Mouse (Mus musculus): Measurements from ENCODE around the gene Mamld1. TPM values are rescaled to one million over a fixed set of nuclear protein-coding genes. Genes with fewer than 3 reads are reported as not detected.

The Mamld1 gene
- total and polyA plus RNA-seq, 3 experiments = not detected

DNA sequence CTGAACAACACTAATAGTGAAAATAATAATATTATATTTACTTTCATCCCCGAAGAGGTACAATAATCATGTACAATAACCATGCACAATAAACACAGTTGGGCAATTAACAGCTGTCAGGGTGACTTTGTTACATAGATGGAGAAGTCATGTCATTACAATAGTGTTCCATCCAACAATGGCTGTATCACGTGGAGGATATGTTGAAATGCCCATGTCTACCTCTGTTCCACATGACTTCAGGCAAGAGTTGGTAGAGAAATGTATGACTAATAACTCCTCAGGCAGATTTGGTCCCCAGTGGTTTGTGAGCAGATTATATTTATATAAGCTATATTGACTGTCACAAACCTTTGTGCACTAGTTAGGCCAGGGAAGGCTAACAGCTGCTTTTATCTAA, 154.7 kb downstream of the Mamld1 start:
- no peak overlapping the region for H3K27ac ChIP-seq (ENCODE audit: control insufficient read depth, low read depth, low read length)
- H3K9ac ChIP-seq (ENCODE audit: control insufficient read depth, low read depth, low read length, poor library complexity, severe bottlenecking) = no peak overlapping the region
- H3K4me1 ChIP-seq (ENCODE audit: control insufficient read depth in 1 of 2, insufficient read depth in 2 of 2, low read length in 2 of 2) = peaks cover 0 to 3% of the 10 kb centered on the region in 2 experiments; a peak in 2 of 4 replicates
- H3K27me3 ChIP-seq (ENCODE audit: control insufficient read depth in 1 of 2, insufficient read depth in 2 of 2, low read length in 2 of 2) = no peaks in the 10 kb centered on the region
- no peak overlapping the region for H3K4me3 ChIP-seq (ENCODE audit: control insufficient read depth in 1 of 2, insufficient read depth in 1 of 2, low read depth in 2 of 2, low read length in 2 of 2)
- no peaks in the 10 kb centered on the region for H3K79me2 ChIP-seq (ENCODE audit: control insufficient read depth, insufficient read depth, low read length, poor library complexity)
- TF ChIP-seq NRF1 (IDR thresholded peaks at IDR 0.05; ENCODE audit: insufficient read depth, low read depth, low read length, poor library complexity, severe bottlenecking) = no peak
- TF ChIP-seq UBTF (IDR thresholded peaks at IDR 0.05; ENCODE audit: borderline replicate concordance, insufficient read depth, low read depth, low read length) = no peak
- no peak for TF ChIP-seq NELFE (IDR thresholded peaks at IDR 0.05; ENCODE audit: low read depth, low read length)
- no peak for TF ChIP-seq ELF1 (IDR thresholded peaks at IDR 0.05; ENCODE audit: low read depth, low read length)
- no peak for TF ChIP-seq SIN3A (IDR thresholded peaks at IDR 0.05; ENCODE audit: low read length)
- no peak for TF ChIP-seq POLR2AphosphoS2 (IDR thresholded peaks at IDR 0.05; ENCODE audit: low read length)
- no peak for TF ChIP-seq RCOR1 (IDR thresholded peaks at IDR 0.05; ENCODE audit: low read depth, low read length)
- no peak for TF ChIP-seq EP300 (IDR thresholded peaks at IDR 0.05; ENCODE audit: low read depth in 1 of 2, low read length in 2 of 2)
- no peak for TF ChIP-seq MXI1 (IDR thresholded peaks at IDR 0.05; ENCODE audit: low read depth, low read length)
- TF ChIP-seq MYC (IDR thresholded peaks at IDR 0.05; ENCODE audit: low read depth, low read length) = no peak
- TF ChIP-seq MYB (IDR thresholded peaks at IDR 0.05; ENCODE audit: low read depth, low read length) = no peak
- TF ChIP-seq ETS1 (IDR thresholded peaks at IDR 0.05; ENCODE audit: low read depth, low read length) = no peak
- TF ChIP-seq GATA1 (IDR thresholded peaks at IDR 0.05; ENCODE audit: low read depth, low read length) = no peak
- no peak for TF ChIP-seq KAT2A (conservative IDR thresholded peaks at IDR 0.05; ENCODE audit: low read depth, low read length)
- TF ChIP-seq MAFK (IDR thresholded peaks at IDR 0.05; ENCODE audit: borderline replicate concordance, low read depth, low read length) = no peak
- TF ChIP-seq TCF12 (IDR thresholded peaks at IDR 0.05; ENCODE audit: low read depth, low read length) = no peak
- TF ChIP-seq JUND (IDR thresholded peaks at IDR 0.05; ENCODE audit: low read depth, low read length) = no peak
- no peaks in the 10 kb centered on the region for H3K9me3 ChIP-seq (replicated peaks; ENCODE audit: insufficient read depth, low read length)
- H3K36me3 ChIP-seq (ENCODE audit: control insufficient read depth in 1 of 2, insufficient read depth in 2 of 2, low read length in 2 of 2) = peaks cover 0 to 7% of the 10 kb centered on the region in 2 experiments; a peak in 2 of 4 replicates
- no peak for DNase-seq (ENCODE audit: low read depth, low spot score)

Other genes starting within 250 kb of the Mamld1 start
- 2.2 and 3.5 TPM in 2 replicates for gene Mtm1, start 160.5 kb downstream of the Mamld1 start, total RNA-seq (2012; rRNA removed)
- gene Mtm1, start 160.5 kb downstream of the Mamld1 start, polyA plus RNA-seq (2012; ENCODE audit: insufficient read depth in 1 of 2, insufficient read length in 2 of 2, low read depth in 1 of 2, low replicate concordance in 2 of 2, missing spikeins in 1 of 2) = 1 to 10 TPM in 1 of 2 experiments, not detected in 1; 4.0 TPM

All from MEL (cell line).